Comparison of ENCODE assay signal across 10 mouse cellular contexts in genomic region chr9:41938449-41938848, GRCm38 (mm10).
A peak's percentile ranks its signal among the peaks of the same experiment; 100 is the strongest.
DNase-seq lines count a peak whose midpoint lies in the region; ATAC-seq lines count a peak whose summit lies in the region.
"Had no signal": no experiment of that assay in that cellular context is flagged by ENCODE, and none has a peak within 500 bp of the region (broad histone marks: within the 10 kb centered on the region; RNA-seq: fewer than 3 reads in every experiment).

No protein-coding gene starts in this region.

- no peak overlapping the region for H3K9ac ChIP-seq in neural tube, embryonic 11.5 days (ENCODE audit: low read length)
- 0 out of 2 replicates have a peak overlapping the region, but pooled peaks have one; percentile 31 for H3K9ac ChIP-seq in limb, embryonic 12.5 days (replicated peaks)

- no peaks in the 10 kb centered on the region for H3K9me3 ChIP-seq in heart, embryonic 10.5 days
- H3K9me3 ChIP-seq in neural tube, embryonic 11.5 days (ENCODE audit: control insufficient read depth, low read length) = no peaks in the 10 kb centered on the region
- no peaks in the 10 kb centered on the region for H3K9me3 ChIP-seq in limb, embryonic 12.5 days

- H3K36me3 ChIP-seq in heart, embryonic 10.5 days = no peaks in the 10 kb centered on the region
- H3K36me3 ChIP-seq in neural tube, embryonic 11.5 days (ENCODE audit: control insufficient read depth, insufficient read depth, low read length) = no peaks in the 10 kb centered on the region
- no peaks in the 10 kb centered on the region for H3K36me3 ChIP-seq in limb, embryonic 12.5 days

- intact Hi-C loops in heart, postnatal 10 days (cut with DNase I) = no loop called here

- peak overlapping the region; percentile 69 for H3K27ac ChIP-seq in heart, embryonic 10.5 days
- H3K27ac ChIP-seq in neural tube, embryonic 11.5 days (ENCODE audit: low read depth, low read length) = 0 out of 2 replicates have a peak overlapping the region, but pooled peaks have one; percentile 0
- H3K27ac ChIP-seq in limb, embryonic 12.5 days = peak overlapping the region; percentile 98

- ATAC-seq in neural tube, embryonic 11.5 days (ENCODE audit: insufficient read depth, low FRiP score, low TSS enrichment) = no peak
- ATAC-seq in limb, embryonic 12.5 days (ENCODE audit: insufficient number of reproducible peaks, insufficient read depth, low FRiP score, low TSS enrichment, low read depth) = no peak

- H3K4me3 ChIP-seq in heart, embryonic 10.5 days = no peak overlapping the region
- H3K4me3 ChIP-seq in neural tube, embryonic 11.5 days (ENCODE audit: low read depth, low read length) = no peak overlapping the region
- no peak overlapping the region for H3K4me3 ChIP-seq in limb, embryonic 12.5 days (replicated peaks)

- DNase-seq in heart, embryonic 10.5 days (ENCODE audit: low spot score) = no peak
- DNase-seq in heart, postnatal 10 days = no peak
- no peak for DNase-seq in neural tube, embryonic 11.5 days (ENCODE audit: low spot score)
- DNase-seq in neural tube, embryonic 10.5 days (ENCODE audit: extremely low spot score, low spot score) = no peak
- DNase-seq in ovary, postnatal 36 days (ENCODE audit: low spot score) = no peak
- DNase-seq in left cerebral cortex, adult 9 months (ENCODE audit: low spot score in 2 of 2) = no peak
- no peak for DNase-seq in ovary, postnatal 14 days (ENCODE audit: low spot score)
- DNase-seq: B cell, adult 2 months; cerebellum, adult 11 months had no signal

- no peaks in the 10 kb centered on the region; the same call in 1 of the 2 replicates for H3K27me3 ChIP-seq in heart, embryonic 10.5 days (ENCODE audit: insufficient read depth, poor library complexity, severe bottlenecking)
- H3K27me3 ChIP-seq in neural tube, embryonic 11.5 days (ENCODE audit: control insufficient read depth, insufficient read depth, low read length) = no peaks in the 10 kb centered on the region
- no peaks in the 10 kb centered on the region for H3K27me3 ChIP-seq in limb, embryonic 12.5 days

- no peak overlapping the region for H3K4me2 ChIP-seq in neural tube, embryonic 11.5 days (ENCODE audit: low read depth)
- H3K4me2 ChIP-seq in limb, embryonic 12.5 days = peak overlapping the region; percentile 35

- H3K4me1 ChIP-seq in heart, embryonic 10.5 days = peaks cover 32% of the 10 kb centered on the region
- peaks cover 15% of the 10 kb centered on the region for H3K4me1 ChIP-seq in neural tube, embryonic 11.5 days (ENCODE audit: control insufficient read depth, insufficient read depth, low read length)
- H3K4me1 ChIP-seq in limb, embryonic 12.5 days (replicated peaks) = peaks cover 64% of the 10 kb centered on the region

- WGBS in heart, embryonic 10.5 days = 59% methylated on average over 8 of the region's 8 CpGs
- 52% methylated on average over 8 of the region's 8 CpGs for WGBS in neural tube, embryonic 11.5 days
- WGBS in limb, embryonic 12.5 days = 12% methylated on average over 8 of the region's 8 CpGs

Comparison
In these comparisons a context has a peak if more than half of its experiments do, and no peak if none do; other contexts are left out.
1. H3K27ac ChIP-seq: peak in every context shown above with its lines; median percentile 98 in limb, embryonic 12.5 days; 69 in heart, embryonic 10.5 days; 0 in neural tube, embryonic 11.5 days.